Mouse (Mus musculus): Measurements from ENCODE around the gene Cep128. TPM values are rescaled to one million over a fixed set of nuclear protein-coding genes. Genes with fewer than 3 reads are reported as not detected.

The Cep128 gene
- polyA plus RNA-seq, 1 experiment from 2014 or later = 3.7 TPM

DNA sequence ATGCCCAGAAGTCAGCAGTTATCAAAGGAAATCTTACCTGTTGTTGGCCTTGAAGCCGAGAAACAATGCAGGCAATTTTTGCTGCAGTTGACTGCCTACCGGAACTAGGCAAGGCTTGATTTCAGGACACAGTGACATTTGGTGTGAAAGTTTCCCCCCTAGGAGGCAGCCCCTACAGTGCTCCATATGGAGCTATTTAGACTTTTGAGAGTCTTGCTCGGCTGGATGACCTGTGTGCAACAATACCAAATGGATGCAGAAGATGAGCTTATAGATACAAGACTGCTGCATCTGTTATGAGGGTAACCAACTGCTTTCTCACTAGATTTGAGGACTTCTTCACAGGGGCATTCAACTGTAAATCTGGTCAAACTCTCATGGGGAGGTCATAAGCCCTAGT, 331.9 kb downstream of the Cep128 start:
- no peak overlapping the region for H3K4me2 ChIP-seq (replicated peaks; ENCODE audit: low read depth)
- no peak overlapping the region for H3K9ac ChIP-seq (ENCODE audit: low read depth, low read length)
- H3K4me1 ChIP-seq (replicated peaks; ENCODE audit: control insufficient read depth, insufficient read depth, low read length) = no peaks in the 10 kb centered on the region
- H3K27me3 ChIP-seq (replicated peaks; ENCODE audit: control insufficient read depth, insufficient read depth, low read length) = no peaks in the 10 kb centered on the region
- no peak for ATAC-seq
- no peaks in the 10 kb centered on the region for H3K36me3 ChIP-seq (ENCODE audit: control insufficient read depth, insufficient read depth)
- no peaks in the 10 kb centered on the region for H3K9me3 ChIP-seq (ENCODE audit: control insufficient read depth)
- no peak overlapping the region for H3K4me3 ChIP-seq (ENCODE audit: low read depth, low read length)
- WGBS = 91% methylated on average over 3 of the region's 3 CpGs
- H3K27ac ChIP-seq (ENCODE audit: low read depth, low read length) = no peak overlapping the region
- TF ChIP-seq CTCF (IDR thresholded peaks at IDR 0.05; ENCODE audit: low read depth) = no peak

DNA sequence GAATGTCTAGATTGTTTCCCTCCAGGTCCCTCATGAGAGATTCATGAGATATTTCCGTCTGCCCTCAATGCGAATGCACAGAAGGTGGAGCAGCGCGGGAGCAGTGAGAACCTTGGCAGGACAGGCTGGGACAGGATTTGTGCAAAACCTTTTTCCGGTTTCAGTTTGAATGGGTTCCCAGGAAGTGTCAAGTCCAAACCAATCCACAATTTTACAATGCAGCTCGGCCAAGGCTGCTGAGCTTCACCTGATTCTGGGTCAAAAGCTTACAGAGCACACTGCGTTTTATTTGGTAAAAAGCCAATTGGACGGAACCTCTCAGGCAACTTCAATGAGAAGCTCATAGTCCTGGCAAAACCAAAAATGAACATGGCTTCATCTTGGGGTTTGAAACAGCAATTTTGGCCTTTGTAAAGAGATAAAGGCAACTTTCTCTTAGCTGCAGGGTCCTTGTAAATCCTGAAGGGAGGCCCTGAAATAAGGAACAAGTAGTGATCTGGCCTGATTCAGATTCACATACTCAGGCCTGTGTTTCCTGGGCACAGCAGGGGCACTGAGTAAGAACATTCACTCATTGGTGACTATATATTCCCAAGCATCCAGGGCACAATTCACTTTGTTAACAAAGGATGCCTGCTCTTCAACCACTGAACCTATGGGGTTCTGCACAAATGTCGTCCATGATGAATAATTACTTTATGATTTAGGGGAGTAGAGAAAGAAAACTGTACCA, 333.4 kb downstream of the Cep128 start:
- Histone ChIP-seq H3K4me3 (ENCODE audit: low read depth, low read length) (no peak overlapping the region), H3K27ac (ENCODE audit: low read depth, low read length) (no peak overlapping the region), H3K36me3 (ENCODE audit: control insufficient read depth, insufficient read depth) (no peaks in the 10 kb centered on the region), H3K4me2 (replicated peaks; ENCODE audit: low read depth) (no peak overlapping the region), H3K9ac (ENCODE audit: low read depth, low read length) (no peak overlapping the region), H3K27me3 (replicated peaks; ENCODE audit: control insufficient read depth, insufficient read depth, low read length) (no peaks in the 10 kb centered on the region), H3K4me1 (replicated peaks; ENCODE audit: control insufficient read depth, insufficient read depth, low read length) (no peaks in the 10 kb centered on the region), H3K9me3 (ENCODE audit: control insufficient read depth) (no peaks in the 10 kb centered on the region)
- 83% methylated on average over 9 of the region's 9 CpGs for whole genome bisulfite sequencing
- no peak for TF ChIP-seq CTCF (IDR thresholded peaks at IDR 0.05; ENCODE audit: low read depth)
- no peak for ATAC-seq

DNA sequence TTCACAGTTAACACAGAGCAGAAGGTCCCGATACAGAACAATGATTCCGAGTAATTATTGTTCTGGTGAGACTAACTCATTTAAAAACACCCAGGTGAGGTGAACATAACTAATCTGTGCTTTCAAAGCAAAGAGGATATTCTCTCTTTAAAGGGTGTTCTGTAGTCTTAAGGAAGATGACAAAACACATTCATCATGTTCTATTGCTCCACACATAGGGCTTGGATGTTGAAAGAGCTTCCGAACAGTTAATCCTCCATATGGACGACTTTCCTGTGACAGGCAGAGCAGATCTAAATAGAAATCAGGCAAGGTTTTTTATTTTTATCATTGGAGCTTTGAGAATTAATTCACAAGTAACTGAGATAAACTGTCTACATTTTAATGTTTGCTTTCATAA, 342.8 kb downstream of the Cep128 start:
- no peak for TF ChIP-seq CTCF (IDR thresholded peaks at IDR 0.05; ENCODE audit: low read depth)
- Histone ChIP-seq H3K27me3 (replicated peaks; ENCODE audit: control insufficient read depth, insufficient read depth, low read length) (no peaks in the 10 kb centered on the region), H3K9me3 (ENCODE audit: control insufficient read depth) (no peaks in the 10 kb centered on the region), H3K4me1 (replicated peaks; ENCODE audit: control insufficient read depth, insufficient read depth, low read length) (0 out of 2 replicates have a peak, but pooled peaks cover 4% of the 10 kb centered on the region), H3K9ac (ENCODE audit: low read depth, low read length) (no peak overlapping the region), H3K4me3 (ENCODE audit: low read depth, low read length) (no peak overlapping the region), H3K4me2 (replicated peaks; ENCODE audit: low read depth) (no peak overlapping the region), H3K27ac (ENCODE audit: low read depth, low read length) (peak overlapping the region; percentile 57), H3K36me3 (ENCODE audit: control insufficient read depth, insufficient read depth) (no peaks in the 10 kb centered on the region)
- 72% methylated on average over 4 of the region's 4 CpGs for WGBS
- no peak for ATAC-seq

DNA sequence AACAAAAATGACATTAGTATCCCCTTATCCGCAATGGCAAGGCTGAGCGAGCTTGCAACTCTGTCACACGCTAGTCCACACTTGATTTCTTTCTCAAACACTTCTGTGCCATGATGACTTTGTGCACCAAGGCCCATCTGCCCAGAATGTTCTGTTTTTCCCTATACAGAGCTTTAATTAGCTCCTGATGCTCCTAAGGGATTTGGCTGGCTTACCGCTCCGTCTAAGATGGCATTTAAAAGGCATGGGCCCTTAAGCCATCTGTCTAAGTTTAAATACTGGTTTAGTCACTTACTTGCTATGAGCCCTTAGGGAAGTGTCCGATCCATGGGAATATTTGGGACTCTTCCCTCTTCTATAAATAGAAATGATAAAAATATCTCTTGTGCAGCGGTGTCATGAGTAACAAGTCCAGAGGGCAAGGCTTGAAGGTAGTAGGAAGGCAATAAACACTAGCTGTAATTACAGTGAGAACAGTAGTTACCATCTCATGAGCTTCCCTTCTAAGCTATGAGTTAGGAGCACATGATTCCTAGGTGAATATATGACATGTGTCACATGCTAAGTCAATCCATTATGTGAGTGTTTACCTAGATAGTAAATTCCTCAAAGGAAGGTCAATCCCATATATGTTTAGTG, 343.8 kb downstream of the Cep128 start:
- H3K4me2 ChIP-seq (replicated peaks; ENCODE audit: low read depth) = no peak overlapping the region
- peak; percentile 100 for ATAC-seq
- 65% methylated on average over 7 of the region's 7 CpGs for WGBS
- no peak overlapping the region for H3K4me3 ChIP-seq (ENCODE audit: low read depth, low read length)
- H3K4me1 ChIP-seq (replicated peaks; ENCODE audit: control insufficient read depth, insufficient read depth, low read length) = 0 out of 2 replicates have a peak, but pooled peaks cover 4% of the 10 kb centered on the region
- TF ChIP-seq CTCF (IDR thresholded peaks at IDR 0.05; ENCODE audit: low read depth) = no peak
- no peak overlapping the region for H3K9ac ChIP-seq (ENCODE audit: low read depth, low read length)
- no peaks in the 10 kb centered on the region for H3K36me3 ChIP-seq (ENCODE audit: control insufficient read depth, insufficient read depth)
- no peaks in the 10 kb centered on the region for H3K9me3 ChIP-seq (ENCODE audit: control insufficient read depth)
- H3K27ac ChIP-seq (ENCODE audit: low read depth, low read length) = peak overlapping the region; percentile 74
- H3K27me3 ChIP-seq (replicated peaks; ENCODE audit: control insufficient read depth, insufficient read depth, low read length) = no peaks in the 10 kb centered on the region

DNA sequence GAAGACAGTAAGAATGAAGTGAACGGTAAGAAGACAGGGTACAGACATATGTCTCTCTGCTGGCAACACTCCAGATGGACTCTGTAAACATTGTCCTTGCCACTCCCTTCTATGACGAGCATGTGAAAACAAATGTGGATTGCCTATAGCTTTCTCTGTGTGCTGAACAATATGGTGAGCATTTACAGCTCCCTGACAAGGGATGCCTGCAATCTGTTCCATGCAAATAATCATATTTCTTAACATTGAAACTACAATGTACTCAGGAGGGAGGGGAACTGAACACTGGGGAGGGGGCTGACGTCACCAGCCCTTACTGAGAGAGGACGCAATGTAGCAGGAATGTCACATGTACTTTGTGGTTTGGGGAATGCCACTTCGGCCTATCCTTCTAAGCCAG, 355.1 kb downstream of the Cep128 start:
- ATAC-seq = peak; percentile 74
- Histone ChIP-seq H3K4me1 (replicated peaks; ENCODE audit: control insufficient read depth, insufficient read depth, low read length) (no peaks in the 10 kb centered on the region), H3K36me3 (ENCODE audit: control insufficient read depth, insufficient read depth) (no peaks in the 10 kb centered on the region), H3K9me3 (ENCODE audit: control insufficient read depth) (no peaks in the 10 kb centered on the region), H3K4me2 (replicated peaks; ENCODE audit: low read depth) (no peak overlapping the region), H3K4me3 (ENCODE audit: low read depth, low read length) (no peak overlapping the region), H3K9ac (ENCODE audit: low read depth, low read length) (no peak overlapping the region), H3K27ac (ENCODE audit: low read depth, low read length) (no peak overlapping the region), H3K27me3 (replicated peaks; ENCODE audit: control insufficient read depth, insufficient read depth, low read length) (no peaks in the 10 kb centered on the region)
- 47% methylated on average over 5 of the region's 5 CpGs for WGBS
- TF ChIP-seq CTCF (IDR thresholded peaks at IDR 0.05; ENCODE audit: low read depth) = no peak

DNA sequence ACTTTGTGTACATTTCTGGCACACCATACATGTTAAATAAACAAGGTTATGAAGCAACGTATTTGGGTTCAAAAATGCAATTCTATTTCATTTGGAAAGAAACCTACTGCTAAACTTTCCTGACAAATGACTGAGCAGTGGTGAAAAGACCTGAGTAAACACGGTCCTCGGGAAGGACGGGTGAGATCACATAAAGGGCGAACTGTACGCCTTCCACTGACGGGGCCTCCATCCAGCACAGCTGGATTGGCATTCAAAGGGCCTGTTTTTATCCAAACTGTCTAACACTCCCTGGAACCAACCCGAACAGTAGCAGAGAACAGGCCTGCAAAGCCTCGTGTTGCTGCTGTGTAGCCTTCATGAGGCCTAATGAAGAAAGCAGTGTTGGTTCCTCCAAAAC, 356.5 kb downstream of the Cep128 start:
- Histone ChIP-seq H3K27ac (ENCODE audit: low read depth, low read length) (no peak overlapping the region), H3K36me3 (ENCODE audit: control insufficient read depth, insufficient read depth) (no peaks in the 10 kb centered on the region), H3K27me3 (replicated peaks; ENCODE audit: control insufficient read depth, insufficient read depth, low read length) (no peaks in the 10 kb centered on the region), H3K4me3 (ENCODE audit: low read depth, low read length) (no peak overlapping the region), H3K9ac (ENCODE audit: low read depth, low read length) (no peak overlapping the region), H3K4me2 (replicated peaks; ENCODE audit: low read depth) (no peak overlapping the region), H3K9me3 (ENCODE audit: control insufficient read depth) (no peaks in the 10 kb centered on the region), H3K4me1 (replicated peaks; ENCODE audit: control insufficient read depth, insufficient read depth, low read length) (no peaks in the 10 kb centered on the region)
- TF ChIP-seq CTCF (IDR thresholded peaks at IDR 0.05; ENCODE audit: low read depth) = no peak
- no peak for ATAC-seq
- WGBS = 53% methylated on average over 9 of the region's 9 CpGs

Measured in intestine, postnatal 0 days (tissue).